Mouse (Mus musculus) cerebellum, adult 2 months (tissue): ENCODE data around the gene Atp5f1.

Source experiments
- CTCF ChIP-seq: fragments of 200-500 bp; IDR thresholded peaks from 2 replicates; pipeline ENCODE4 v1.5.1; 2011; ENCODE audit warnings: low read depth, mild to moderate bottlenecking, control low read depth, low read length, moderate library complexity, borderline replicate concordance; ENCODE audit not compliant: insufficient read depth
- POLR2A ChIP-seq: fragments of 200-500 bp; IDR thresholded peaks from 2 replicates; pipeline ENCODE4 v1.6.1; 2011; ENCODE audit warnings: low read length, control low read depth, borderline replicate concordance; ENCODE audit not compliant: insufficient read depth

- TF ChIP-seq CTCF (no peak), POLR2A (no peak)
Observed at GRCm38 (mm10) chr3:105932240-105933071, 27.4 kb downstream of the Atp5f1 start, which contains the start of gene I830077J02Rik.
